Mouse (Mus musculus) cortical plate, adult 2 months (tissue): Measurements from ENCODE around the gene Rreb1.

Source experiments
- CTCF ChIP-seq: fragments of 200-500 bp; IDR thresholded peaks from 2 replicates; pipeline ENCODE4 v1.5.1; 2011; ENCODE audit warnings: mild to moderate bottlenecking, control low read depth, low read length; ENCODE audit not compliant: insufficient read depth; ENCODE audit errors: extremely low read depth
- POLR2A ChIP-seq: fragments of 200-500 bp; IDR thresholded peaks from 2 replicates; pipeline ENCODE4 v1.6.1; 2011; ENCODE audit warnings: mild to moderate bottlenecking, low read length, control low read depth; ENCODE audit not compliant: insufficient read depth; ENCODE audit errors: extremely low read depth

GRCm38 (mm10) chr13:37924461-37924948 is 146.3 kb downstream of the Rreb1 start:
- TF ChIP-seq CTCF (no peak), POLR2A (no peak)
